Mouse (Mus musculus): ENCODE results near the gene Rtn4r.
"Not testable (repeated sequence)": the region's sequence is repeated elsewhere in the genome, so short reads cannot be mapped to it uniquely, and the experiment has no call there.

The Rtn4r gene

DNA sequence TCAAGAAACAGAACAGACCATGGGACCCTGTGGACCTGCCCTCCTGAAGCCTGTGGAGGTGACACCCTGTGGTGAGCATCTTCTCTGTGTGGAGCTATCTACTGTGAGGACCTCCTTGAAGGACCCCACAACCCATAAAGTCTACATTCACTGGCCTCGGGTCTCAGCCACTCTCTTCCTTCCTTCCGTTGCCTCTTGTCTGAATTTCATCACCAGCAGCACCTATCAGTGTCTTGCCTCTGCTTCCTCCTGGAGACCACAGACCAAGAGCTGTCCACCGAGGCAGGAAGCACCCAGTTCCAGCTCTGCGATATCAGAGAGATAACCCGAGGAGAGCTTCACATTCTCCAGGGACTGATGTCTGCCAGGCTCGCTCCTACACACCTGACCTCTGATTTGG lies 31.8 kb downstream of the Rtn4r start:
- DNase-seq = no peak

DNA sequence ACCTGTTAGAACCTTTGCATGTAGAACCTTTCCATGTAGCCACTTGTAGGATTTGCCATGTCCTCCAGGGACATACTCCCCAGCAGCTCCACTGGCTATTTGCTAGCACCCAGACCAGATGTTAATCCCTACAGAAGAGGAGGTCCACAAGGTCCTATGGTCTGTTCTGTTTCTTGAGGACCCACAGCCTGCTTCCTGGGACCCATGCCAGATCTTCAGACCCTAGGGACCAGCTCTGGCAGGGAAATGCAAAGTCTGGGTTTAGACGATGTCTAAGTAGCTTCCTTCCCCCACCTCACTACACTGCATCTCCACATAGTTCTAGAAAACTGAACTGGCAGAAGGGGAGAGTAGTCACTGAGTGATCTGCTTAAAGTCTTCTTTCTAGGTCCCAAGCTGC lies 32.3 kb downstream of the Rtn4r start:
- peak in 1 of 2 experiments; percentile 51 for DNase-seq

DNA sequence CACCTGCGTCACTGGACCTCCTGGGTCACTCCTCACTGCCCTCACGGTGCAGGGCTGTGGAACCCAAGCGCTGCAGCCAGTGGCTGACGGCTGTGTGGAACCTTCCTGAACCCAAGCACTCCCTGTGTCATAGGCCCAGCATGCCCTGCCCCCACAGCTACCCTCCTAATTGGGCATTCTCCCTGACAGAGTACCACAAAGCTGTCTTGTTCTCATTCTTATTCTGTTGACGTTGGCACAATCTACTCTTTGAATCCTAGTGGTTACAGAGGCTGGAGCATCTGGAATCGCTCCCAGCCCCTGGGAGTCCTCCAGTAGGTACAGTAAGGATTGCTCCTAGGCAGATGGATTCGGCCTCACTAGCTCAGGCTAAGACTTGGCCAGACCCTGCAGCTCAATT lies 33.1 kb downstream of the Rtn4r start:
- DNase-seq = peak in 1 of 2 experiments; percentile 5

DNA sequence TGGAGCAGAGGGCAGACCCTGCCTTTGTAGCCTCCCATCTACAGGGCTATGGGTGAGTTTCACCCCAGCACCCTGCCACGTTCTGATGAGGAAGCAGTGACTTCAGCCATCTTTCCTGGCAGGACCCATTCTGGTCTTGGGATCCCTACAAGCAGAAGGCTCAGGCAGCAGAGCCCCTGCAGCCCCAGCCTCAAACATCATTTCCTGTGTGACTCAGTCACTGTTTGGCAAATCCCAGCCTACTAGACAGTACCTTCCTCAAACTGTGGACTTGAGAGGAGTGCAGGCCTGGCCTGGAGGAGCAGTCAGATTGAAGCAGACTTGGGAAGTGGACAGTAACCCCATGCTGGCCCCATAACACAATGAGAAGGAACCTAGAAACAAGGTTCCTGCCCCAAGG lies 33.7 kb downstream of the Rtn4r start:
- no peak for DNase-seq

DNA sequence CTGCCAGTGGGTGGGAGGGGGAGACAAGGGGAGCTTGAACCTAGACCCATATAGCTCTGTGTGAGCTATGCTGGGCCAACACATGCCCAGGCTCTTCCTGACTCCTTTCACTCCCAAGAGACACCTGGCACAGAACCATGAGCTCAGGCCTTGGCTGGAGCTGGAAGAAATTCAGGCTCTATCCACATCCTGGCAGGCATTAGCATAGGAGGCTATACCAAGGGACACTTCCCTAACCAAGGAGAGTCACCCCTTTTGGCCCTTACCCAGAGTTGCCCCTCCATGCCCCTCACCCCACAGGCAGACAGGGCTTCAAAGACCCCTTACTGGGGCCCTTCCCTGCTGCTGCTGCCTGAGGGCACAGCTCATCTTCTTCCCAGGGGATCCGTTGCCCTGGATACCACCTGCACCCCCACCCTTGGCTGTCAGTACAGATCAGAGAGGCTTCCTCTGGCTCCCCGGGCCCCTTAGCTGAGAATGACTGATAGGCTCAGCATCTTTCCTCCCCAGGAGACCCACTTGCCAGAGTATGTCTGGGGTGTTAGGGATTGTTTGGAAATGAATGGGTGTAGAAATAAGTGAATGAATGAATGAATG lies 37.3 kb downstream of the Rtn4r start:
- DNase-seq = no peak

DNA sequence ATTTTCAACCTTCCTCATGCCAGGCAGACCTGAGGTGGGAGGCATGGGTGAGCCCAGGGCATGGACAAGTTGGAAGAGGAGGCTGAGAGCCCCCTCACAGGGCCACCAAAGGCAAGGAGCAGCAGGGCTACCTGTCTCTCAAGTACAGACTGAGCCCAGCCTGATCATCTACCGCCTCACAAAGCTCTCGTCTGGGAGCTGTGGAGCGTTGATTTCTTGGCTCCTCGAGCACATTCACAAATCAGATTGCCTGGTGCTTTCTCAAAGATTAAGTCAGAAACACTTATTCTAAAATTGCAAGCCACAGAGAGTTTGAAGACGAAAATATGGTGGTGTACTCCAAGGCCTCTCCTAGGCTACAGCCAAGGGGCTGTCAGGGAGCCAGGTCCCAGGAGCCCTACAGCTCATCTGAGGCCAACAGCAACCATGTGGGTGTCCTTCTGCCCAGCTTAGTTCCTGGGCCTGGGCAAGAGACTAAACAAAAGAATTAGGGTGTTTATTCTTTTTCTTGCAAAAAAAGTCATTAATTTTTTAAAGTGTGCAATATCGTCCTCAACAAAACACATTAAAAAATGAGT lies 39.3 kb downstream of the Rtn4r start:
- DNase-seq = no peak

DNA sequence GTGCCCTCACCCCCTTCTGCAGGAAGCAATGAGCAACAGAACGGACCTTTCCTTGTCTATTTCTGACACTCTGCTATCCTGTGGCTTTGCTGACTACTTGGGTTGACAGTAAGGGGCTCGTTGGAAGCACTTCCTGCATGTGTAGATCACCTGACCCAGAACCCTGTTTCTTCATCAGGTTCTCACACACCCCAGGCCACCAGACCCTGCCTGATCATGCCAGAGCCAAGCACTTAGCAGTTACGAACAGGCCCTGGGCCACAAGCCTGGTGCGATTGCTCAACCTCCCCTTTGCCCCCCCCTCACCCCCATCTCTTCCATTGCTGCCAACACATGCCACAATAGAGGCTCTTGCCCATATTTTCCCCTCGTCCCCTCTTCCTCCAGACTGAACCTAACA lies 41.7 kb downstream of the Rtn4r start:
- DNase-seq = no peak

DNA sequence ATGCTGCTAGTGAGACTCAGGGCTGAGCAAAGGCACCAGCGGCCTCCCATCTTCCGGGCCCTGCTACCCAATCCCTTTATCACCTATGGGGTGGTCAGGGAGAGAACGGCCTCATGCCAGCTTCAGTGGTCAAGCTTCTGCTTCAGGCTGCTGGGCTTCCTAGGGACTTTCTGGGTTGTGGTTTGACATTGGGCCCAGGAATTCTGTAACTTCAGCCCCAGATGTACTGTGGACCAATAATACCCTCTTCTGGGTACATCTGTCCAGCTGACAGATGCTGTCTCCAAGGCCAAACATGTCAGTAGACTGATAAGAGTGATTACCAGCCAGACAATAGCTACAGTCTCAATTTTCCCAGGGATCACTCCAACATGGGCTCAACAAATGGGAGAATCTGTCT lies 42.3 kb downstream of the Rtn4r start:
- no peak for DNase-seq

DNA sequence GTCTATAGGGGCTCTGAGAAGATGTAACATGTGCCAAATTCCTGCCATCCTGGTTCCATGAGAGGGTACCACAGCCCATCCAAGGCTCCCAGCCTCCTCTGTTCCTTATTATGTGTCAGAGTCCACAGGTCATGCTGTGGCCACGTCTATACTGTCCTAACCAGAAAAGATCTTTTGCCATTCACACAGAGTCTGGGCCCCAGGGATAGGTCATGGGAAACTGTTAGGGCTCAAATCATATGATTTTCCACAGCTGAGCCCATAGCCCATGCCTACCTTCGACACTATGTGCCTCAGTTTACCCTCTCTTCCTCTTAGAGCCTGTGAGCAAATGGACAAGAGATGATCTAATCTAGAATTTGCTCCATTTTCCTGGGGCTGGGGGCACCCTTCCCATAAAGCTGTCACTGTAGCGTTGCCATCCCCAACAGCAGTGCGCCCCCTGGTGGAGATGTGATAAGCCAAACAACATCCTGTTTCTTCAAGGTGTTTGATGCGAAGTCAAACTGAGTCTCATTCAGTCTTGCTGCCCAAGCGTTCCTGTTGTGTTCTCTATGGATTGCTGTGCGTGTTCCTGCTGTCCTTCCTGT lies 44.9 kb downstream of the Rtn4r start:
- peak; percentile 77 to 91 for DNase-seq

DNA sequence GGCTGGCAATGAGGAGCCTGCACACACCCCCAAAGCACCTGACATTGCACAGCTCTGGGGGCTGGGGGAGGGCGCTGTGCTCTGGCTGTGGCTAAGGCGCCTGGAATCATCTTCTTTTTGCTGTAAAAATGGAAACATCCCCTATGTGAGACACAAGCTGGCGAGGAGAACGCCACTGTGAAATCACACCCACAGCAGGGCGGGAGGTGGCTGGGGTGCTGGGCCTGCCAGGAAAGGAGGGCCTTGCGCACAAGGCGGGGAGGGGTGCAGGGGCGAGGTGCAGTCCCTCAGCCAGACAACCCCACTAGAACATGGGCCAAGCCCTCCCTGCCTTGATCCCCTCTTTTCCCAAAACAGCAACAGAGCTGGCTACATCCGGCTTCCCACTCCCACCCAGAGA lies 45.8 kb downstream of the Rtn4r start:
- DNase-seq = no peak

DNA sequence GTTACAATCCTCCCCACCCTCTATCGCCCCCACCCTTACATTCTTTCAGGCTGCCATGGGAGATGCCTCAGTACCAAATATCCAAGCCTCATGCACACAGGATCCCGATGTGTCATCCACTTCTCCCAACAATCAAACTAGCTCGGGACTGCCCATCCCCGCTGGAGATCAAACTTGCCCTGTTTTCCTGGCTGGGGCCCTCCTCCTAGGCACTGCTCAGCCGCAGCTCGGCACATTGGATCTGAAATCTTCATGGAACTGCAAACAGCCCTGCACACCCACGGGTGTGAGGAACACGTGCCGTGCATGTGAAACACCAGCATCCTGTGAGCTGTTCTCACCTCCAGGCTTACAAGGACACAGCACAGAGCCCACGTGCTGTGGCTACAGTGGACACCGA lies 46.3 kb downstream of the Rtn4r start:
- no peak for DNase-seq

DNA sequence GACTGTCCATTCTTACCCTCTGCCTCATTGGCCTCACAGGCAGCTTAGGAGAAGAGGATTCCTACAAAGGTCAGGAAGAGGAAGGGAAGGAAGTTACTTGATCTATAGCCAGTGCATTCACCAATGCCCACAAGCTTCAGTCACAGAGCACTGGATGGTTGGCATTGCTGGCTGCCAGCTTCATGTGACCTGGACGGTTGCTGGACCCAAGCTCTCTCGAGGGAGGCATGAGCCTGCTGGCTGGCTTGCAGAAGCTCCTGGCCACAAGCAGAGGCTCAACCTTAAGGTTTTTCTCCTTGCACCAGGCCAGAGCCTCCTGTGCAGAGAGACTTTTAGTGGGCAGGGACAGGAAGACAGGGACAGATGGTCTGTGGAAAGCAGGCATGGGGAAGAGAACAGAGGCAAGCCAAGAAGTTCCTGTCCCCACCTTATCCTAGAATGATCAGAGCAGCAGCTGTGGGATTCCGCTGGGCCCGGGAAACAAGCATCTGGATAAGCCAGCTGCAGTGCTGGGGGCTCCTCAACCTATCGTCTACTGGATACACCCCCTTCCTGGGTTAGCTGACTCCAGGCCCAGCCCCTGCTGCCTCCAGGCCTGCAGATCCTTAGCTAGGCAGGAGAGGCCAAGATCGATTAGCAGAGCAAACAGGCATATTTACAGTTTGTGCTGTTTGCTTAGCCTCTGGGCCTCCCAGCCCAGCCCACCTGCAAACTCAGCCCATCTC lies 48.5 kb downstream of the Rtn4r start:
- DNase-seq = no peak

DNA sequence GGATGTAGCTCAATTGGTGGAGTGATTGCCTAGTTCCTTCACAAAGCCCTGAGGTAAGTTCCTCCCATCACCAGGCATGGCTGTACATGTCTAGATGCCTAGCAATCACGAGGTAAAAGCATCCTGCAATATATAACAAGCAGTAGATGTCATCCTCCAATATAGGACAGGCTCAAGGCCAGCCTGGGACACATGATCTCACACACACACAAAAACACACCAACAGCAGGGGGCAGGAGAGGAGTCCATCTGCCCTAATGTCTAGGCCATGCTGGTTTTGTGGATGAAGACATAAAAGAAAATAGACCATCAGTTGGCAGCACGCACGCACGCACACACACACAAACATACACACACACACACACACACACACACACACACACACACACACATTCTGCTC lies 49.3 kb downstream of the Rtn4r start:
- peak in 1 of 2 experiments; percentile 43 for DNase-seq

DNA sequence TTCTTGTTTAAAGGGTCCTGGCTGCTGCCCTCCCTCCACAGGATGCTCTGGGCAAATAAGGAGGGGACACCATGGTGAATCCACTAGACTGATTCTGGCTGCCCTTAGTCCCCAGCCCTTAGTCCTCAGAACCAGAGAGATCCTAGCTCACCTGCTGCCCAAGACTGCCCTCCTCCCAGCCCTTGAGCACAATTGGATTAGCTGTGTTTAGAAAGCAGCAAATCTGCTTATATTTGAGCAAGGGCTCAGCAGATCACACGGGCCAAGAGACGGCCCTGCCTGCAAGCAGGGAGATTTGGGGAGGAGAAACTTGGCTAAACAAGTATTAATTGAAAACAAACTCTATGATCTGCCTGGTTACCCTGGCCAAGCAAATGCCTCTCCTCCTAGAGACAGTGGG lies 52.1 kb downstream of the Rtn4r start:
- no peak for DNase-seq

DNA sequence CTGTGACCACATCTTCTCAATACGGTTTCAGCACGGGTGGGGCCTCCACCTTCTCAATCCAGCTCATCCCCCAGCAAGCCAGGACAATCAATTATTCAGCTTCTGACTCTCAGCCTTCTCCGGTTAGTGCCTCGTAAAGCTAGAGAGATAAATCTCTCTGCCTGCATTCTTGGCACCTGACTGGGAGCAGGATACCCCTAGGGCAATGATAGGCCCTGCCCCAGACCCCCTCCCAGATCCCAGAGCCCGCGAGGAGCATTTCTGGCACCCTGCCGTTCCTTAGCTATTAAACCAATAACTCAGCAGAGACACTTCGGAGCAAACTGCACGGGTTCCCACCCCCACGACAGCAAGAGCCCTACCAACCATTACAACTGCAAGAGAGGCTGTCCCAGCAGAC lies 54.0 kb downstream of the Rtn4r start:
- DNase-seq = no peak

DNA sequence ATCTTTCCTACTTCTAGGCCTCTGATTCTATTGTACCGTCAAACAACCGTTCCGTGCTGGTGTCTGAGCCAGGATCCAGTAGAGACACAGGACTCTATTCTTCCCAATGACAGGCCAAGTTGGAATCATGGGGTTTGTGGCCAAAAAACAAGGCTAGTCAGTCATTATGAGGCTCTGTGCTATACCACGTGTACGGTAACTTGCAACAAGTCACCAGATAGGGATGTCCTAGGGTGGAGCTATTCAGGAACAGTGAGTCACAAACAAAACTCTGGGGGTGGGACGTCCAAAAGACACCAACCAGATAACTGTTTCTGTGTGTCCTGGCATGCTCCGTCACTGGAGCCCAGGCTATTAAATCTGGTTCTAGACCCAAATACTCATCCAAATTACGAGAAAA lies 55.3 kb downstream of the Rtn4r start:
- DNase-seq = no peak

DNA sequence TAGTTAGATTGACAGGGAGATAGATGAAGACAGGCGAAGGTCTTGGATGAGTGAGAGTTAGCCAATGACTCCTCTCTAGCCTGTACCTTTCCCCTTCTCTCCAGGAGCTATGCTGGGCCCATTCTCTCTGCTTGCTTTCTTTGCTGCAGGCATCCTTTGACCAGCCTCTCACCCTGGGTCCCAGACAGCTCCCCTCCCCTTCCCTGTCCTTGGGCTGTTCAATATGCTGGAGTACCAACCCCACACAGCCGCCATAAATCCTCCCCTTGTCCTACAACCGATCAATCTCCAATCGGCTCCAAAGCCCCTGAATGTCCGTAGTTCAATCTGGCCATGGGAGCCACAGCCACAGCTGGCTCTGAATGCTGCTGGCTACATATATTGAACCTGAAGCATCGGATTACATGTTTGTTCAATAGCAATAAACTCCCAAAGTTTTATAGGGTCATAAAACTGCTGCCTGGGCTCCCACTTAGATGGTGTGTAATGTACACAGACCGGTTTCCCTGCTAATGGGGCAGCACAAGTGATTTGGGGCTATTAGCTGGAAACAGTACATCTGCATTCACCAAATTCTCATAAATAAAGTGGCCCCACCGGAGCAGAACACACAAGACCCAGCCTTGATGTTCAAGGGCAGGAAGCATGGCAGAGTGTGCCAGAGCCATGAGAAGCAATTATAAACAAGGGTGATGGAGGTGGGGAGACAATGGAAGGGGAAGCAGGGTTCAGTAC lies 58.4 kb downstream of the Rtn4r start:
- no peak for DNase-seq

DNA sequence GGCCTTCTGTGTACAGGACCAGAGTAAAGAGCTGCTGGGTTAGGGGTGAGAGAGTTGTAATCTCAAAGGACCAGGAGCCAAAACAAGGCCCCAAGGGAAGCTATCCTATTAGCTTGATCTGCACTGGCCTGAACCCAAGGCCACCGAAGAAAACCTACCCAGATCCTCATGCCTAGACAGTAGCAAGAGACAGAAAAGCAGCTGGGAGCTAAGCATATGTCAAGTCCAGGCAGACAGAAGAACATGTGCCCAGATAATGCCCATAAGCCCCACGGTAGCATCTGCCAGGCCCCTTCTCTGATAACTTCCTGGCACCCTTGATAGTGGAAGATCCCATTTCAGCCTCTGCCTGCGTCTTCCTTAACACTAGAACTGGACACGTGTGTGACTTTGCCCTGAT lies 59.4 kb downstream of the Rtn4r start:
- no peak for DNase-seq

DNA sequence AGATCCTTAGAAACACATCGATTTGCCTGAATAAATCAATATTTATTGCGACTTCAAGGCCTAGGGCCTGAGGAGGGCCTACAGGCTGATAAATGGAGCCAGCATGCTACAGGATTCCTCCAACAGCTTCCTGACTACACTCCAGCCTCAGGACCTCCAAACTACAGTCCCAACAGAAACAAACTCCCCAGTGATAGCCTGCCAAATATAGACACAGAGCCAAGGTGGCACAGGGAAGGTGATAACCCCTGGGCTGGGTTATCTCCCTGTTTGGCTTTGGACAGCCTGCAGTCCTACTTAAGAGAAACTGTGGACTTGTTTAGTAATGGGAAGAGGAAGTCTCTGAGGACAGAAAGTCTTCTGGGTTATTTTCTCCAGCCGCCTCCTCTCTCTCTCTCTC lies 59.8 kb downstream of the Rtn4r start:
- DNase-seq = no peak

DNA sequence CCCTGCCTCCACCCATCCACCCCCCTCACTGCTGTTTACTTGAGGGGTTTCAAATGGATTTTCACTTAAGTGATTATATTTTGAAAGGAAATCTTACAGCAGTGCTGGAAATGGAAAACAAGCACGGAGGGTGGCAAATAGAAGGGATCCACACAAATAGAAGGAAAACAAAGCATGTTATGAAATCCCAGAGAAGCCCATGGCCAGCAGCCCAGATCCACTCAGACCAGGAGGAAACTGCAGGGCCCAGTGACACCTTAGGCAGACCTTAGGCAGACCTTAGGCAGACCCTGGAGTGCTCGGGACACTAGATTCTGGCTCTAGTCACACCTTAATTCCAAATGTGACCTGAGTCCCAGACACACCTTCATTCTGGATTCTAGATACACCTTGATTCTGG lies 63.6 kb downstream of the Rtn4r start:
- no peak for DNase-seq

DNA sequence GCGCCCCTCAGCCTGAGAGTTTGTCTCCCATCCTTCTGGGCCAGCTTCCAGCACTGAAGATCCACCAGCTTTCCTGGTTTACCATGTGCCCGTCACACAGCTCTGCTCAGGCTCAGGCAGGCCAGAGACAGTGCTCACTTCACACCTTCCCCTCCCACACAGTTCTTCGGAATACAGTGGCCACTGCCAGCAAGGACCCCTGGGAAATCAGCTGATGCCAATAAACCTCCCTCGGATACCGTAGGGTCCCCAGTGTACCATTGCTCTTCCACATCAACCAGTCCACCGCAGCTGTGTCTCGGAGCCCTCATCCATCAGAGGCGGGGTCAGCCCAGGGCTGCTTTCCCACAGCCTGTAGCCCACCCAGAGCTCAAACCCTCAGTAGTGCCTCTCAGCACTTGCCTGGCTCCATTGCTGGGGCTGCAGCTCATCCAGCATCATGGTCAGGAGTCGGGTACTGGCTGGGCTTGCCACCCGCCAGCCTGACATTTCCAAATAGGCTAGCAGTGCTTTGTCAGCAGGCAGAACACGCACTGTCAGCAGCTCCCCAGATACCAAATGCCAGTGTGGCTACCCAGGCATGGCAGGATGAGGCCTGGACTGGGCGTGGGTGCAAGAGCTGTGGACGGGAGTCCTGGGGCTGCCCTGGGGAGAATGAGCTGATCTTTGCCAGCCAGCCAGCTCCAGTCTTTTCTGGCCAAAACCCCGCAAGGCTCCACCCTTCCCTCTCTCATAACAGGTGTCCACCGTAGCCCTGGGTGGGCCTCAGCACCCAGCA lies 67.0 kb downstream of the Rtn4r start:
- DNase-seq = peak; percentile 63 to 86

DNA sequence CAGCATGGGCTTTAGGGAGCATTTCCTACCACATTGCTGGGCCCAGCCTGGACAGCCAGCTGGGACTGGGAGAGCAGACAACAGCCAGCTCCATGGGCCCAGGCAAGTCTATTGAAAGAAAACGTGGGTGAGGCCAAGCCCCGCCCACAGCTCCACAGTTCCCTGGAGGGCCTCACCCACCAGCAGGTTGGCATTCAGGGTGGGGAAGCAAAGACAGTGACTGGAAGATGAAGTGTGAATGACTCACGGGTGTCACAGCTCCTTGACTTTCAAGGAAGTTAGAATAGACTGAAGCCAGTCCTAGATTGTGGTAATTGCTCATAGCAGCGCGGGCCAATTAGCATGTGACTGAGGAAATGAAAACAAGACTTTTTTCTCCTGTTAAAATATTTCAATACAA lies 67.6 kb downstream of the Rtn4r start:
- DNase-seq = peak in 1 of 2 experiments; percentile 9

DNA sequence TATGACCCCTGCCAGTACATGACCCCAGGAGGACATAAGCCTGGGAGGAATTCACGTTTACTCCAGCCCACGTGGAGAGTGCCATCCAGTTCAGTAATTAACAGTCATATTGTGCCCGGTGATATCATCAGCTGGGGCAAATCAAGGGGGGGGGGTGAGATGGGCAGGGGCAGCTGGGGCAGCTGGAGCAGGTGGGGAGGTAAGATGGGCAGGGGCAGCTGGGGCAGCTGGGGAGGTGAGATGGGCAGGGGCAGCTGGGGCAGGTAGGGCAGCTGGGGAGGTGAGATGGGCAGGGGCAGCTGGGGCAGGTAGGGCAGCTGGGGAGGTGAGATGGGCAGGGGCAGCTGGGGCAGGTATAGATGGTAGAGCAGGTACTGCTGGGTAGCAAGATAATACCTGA lies 68.1 kb downstream of the Rtn4r start:
- DNase-seq = not testable (repeated sequence)

Data from kidney, postnatal 25 days (tissue).